Mouse (Mus musculus): ENCODE measurements around the gene Fam155a. TPM values are rescaled to one million over a fixed set of nuclear protein-coding genes. Genes with fewer than 3 reads are reported as not detected.

Gene Fam155a
- total RNA-seq, 2 experiments from 2014 or later = 0.45 to 0.58 TPM

Small RNAs within 50 kb of the gene (microRNA-seq; reads per million reads assigned to microRNA genes)
- gene Gm47312 = 0 reads per million in 2 experiments

Other genes starting within 250 kb of the Fam155a start
- gene Gm10217, start 93.1 kb upstream of the Fam155a start, total RNA-seq (2021) = not detected
- 1 to 10 TPM; 3.4 to 3.5 TPM for gene Lig4, start 206.5 kb upstream of the Fam155a start, total RNA-seq (2021)
- 1 to 10 TPM; 9.5 to 9.7 TPM for gene Abhd13, start 206.5 kb upstream of the Fam155a start, total RNA-seq (2021)
- gene Tnfsf13b, start 235.3 kb upstream of the Fam155a start, total RNA-seq (2021) = under 1 TPM; 0.60 to 0.74 TPM

Measured in gastrocnemius, postnatal 14 days (tissue).